Mouse (Mus musculus) mature B cell (primary cell): Measurements from ENCODE around the gene Phactr1.

Source experiments
- in situ Hi-C: fragments of 300-500 bp; cut with MboI; formaldehyde crosslinking; loops from 2 replicates; pipeline ENCODE4 v1.14.3; 2019

Phactr1 gene

DNA sequence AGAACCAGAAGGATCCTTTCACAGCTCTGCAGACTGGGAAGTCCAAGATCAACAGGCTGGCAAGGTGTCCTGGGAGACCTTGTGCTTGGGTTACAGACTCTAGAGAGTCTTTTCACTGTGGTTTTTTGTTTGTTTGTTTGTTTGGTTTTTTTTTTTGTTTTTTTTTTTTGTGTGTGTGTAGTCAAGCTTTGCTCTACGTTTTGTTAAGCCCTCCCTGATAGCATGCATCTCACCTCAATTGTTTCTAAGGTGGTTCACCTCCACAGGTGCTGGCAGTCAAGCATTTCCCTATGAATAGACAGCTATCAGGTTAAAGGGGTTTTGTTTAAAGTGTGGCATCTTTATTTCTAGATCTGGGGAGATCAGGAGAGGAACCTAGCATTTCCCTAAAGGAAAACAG lies 191.7 kb downstream of the Phactr1 start:
- in situ Hi-C loops = no loop called here

DNA sequence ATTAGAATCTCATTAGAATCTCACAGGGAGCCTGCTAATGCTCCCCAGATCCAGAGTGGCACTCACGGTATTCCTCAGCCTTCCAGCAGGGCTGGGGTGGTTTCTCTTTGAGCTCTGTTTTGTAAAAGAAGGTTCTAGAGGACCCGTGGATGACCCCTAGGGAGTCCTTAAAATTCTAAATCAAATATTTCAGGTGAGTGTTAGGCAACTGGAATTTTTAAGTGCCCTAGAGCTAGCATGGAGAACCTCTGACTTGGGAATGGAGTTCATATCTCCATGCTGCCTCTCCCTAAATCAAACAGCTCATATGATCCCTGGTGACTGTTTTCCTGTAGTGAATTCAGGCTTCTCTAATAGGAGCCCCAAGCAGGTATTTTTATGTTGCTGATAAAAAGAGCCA lies 197.9 kb downstream of the Phactr1 start:
- in situ Hi-C loops = no loop called here

DNA sequence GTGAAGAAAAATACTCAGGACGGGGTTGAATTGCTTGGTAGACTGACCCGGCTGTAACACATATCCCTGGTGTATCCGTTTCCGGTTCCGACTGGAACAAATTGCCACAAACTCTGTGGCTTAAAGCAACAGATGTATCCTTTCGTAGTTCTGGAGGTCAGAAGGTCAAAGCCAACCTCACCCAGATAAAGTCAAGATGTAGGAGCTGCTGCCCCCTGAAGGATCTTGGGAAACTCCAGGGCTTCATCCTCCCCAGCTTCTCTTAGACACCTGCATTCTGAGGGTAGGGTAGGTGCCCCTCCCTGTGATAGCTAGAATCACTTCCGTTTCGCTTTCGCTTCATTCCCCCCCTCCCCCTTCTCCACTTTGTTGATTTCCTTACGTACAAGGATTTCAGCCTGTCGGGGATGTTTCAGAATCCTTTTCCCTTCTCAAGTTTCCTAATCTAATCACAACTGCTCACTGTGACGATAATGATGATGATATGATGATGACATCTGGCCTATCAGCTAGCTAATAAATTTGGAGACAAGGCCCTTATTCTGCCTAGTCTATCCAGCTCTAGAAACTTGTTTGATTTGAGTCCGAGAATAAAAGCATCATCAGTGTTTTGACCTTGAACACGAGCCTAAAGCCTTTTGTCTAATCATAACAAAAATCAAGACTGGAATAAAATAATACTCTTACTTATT lies 203.8 kb downstream of the Phactr1 start:
- in situ Hi-C loops = no loop called here

DNA sequence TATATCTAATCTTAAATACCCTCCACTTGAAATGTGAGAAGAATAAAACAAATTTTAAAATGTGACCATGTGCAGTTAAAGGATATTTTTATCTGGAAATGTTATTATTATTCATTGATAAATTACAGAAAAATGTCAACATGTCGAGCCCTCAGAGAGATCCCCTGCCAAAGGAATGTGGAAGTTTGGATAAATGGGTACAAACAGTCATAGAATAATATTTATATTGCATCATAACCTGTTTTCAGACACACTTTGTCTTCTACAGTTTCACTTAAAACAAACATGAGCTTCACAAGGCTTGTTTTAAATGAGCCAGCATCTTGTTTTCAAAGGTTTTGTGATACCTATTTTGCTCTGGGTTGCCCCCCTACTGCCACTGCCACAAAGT lies 204.3 kb downstream of the Phactr1 start:
- in situ Hi-C loops = no loop called here

DNA sequence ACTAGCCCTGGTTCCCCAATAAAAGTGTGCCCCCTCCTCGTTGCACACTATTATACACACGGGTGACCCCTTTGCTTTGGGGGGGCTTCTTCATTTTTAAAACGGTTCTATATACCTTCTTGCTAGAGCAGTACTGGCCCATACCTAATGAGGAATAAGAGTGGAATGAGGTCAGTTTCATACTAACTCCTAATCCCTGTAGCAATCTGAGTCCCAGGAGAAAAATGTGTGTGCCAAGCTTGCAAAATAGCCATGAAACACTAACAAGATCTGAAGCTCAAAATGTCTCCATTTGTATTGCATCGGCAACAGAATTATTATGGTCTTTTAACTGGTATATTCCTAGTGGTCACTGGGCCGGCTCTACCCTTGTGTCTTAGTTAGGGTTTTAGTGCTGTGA lies 207.3 kb downstream of the Phactr1 start:
- in situ Hi-C loops = no loop called here

DNA sequence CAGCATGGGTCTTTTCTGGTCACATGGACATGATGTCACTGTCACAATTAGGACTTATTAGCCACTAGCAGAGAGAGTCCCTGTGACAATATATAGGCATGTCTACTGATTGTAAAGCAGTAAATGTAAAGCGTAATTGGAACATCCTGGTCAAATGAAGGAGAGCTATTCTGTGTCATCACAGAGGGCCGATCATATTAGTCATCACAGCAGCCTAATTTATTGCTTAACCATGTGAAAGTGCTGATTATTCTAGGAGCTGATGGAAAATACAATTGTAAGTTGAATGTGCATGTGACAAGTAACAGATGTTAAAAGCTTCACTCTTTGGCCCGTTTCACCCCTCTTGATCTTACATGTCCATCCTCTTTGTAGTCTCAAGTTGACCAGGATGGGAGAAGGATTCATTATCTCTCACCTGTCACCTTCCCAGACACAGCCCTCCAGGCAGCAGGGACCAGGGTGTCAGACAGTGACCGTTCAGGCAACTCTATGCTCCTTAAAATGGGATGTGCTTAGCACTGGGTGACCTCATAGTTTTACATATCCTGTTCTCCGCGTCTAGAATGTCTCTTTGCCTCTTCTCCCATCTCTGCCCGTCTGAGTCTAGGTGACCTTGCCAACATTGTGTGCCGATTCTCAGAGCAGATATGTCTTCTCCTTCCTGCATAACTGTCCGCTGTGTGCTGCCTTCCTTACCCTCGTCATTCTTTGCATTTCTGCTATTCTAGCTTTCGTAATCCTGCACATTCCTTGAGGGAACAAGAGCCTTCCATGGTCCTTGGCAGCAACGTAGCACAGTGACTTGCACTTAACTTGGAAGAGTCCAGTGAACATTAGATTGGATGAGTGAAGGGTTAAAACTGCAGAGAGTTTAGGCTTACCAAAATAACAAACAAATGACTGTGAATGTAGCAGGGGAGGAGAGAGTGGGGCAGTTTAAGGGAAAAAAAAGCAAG lies 209.4 kb downstream of the Phactr1 start:
- in situ Hi-C loops = no loop called here

DNA sequence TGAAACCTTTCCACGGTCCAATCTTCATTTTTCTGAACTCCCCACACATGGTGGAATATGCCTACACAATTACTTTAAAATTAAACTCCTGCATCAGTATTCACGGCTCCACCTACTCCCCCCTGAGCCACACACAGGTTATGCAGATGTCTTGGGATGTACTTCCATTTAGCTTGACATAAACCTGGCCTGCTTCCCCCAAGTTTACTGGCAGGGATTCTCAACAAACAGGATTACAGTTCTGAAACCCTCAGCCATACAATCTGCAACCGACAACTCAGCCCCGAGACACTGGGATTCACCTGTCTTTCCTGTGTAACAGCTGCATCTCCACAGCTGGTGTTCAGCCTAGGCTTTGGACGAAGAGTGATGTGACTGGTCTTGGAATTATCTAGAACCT lies 210.2 kb downstream of the Phactr1 start:
- in situ Hi-C loops = no loop called here

DNA sequence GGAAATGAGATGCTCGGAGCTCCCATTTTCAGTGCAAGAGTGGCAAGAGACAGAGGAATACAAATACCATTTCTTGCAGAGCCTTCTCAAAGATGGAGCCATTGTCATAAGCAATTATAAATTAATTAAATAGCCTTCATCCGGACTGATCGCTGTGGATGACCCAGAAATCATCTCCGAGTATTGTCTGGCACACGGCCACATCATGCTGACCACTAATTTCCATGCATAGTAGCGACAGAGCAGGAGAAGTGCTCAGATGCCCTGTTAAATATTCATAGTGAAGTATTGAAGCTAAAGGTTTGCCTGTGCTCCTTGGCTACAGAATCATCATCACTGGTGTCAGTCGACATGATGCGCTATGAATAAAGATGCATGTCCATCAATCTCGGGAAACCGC lies 213.6 kb downstream of the Phactr1 start:
- in situ Hi-C loops = no loop called here

DNA sequence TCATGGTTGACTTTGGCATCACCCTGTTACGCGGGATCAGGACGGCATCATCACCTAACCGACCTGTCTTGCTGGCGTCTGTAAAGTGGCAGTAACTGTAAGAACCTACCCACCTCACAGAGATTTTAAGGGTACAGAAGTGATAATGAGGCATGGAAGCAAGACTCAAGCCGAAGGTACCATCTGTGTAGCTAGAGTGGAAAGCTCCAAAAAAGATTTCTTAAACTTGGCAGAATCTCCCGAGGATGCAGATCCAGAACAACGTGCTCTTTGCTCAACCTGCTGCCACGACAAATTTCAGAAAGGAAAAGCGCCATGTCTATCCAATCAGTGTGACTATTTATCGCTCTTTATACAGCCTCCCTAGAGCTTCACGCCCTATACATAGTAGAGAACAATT lies 214.2 kb downstream of the Phactr1 start:
- in situ Hi-C loops = no loop called here

DNA sequence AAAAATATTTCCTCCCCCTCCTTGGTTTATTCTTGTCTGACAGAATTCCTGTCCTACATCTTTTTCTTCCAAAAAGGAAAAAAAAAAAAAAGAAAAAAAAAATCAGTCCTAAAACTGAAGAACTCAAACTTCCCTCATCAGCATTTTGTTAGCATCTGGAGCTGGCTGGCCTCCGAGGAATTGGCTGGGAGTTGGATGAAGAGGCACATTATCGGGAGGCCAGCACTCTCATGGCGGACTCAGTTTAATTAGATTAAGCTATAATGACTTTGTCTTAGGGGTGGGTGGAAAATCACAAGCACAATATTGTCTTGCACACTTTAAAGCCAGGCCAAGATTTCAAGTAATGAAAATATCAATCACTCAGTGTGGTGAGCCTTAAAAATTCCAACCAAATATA lies 215.6 kb downstream of the Phactr1 start:
- in situ Hi-C loops = no loop called here

DNA sequence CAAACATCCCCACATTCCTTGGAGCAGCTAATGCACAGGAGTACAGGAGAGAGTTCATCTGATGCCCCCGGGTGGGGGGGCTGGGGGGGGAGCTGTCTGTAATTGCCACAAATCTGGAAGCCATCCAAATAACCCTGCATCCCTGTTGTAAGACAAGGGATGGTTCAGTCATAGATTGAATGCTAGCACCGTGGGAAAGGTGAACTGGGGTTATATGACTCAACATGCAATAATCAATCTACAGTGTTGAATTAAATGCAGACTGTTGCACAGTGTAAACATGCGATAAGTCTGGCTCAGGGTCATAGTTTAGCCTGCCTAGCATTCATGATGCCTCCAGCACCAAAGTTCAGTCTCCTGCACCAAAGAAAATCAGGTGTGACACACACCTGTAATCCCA lies 219.2 kb downstream of the Phactr1 start:
- in situ Hi-C loops = no loop called here

DNA sequence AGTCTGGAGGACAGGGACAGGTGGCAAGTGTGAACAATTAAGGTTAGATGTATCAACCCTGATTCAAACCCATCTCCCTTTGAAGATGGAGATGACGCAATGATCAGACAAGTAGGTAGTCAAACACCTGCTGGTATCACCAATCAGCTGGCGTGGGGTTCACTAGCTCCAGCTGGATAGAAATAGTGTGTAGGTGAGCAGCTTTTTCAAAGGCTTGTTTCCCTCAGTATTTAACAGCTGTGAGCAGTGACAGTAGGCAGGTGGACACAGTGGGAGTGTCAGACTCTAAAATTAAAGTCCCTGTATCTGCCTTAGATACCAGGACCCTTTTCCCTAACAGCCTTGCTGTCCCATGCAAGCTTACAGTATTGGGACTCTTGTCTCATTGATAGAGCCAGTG lies 221.4 kb downstream of the Phactr1 start:
- in situ Hi-C loops = no loop called here

DNA sequence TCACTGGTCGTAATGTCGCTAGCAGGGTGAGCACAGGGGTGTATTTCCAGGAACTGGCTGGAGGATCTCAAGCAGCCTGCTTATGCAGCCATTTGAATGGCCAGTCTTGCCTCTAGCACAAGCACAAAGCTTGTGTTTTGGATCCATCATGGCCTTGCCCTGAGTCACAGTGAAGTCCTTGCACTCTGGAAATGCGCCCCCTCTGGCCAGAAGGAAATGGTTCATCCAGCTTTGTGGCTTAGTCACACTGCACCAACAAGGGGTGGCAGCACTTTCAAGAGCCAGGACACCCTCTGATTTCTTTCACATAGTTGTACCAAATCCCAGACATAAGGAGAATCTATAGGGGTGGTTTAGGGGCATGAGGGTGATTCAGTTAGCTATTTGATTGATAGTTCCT lies 222.4 kb downstream of the Phactr1 start:
- in situ Hi-C loops = no loop called here

DNA sequence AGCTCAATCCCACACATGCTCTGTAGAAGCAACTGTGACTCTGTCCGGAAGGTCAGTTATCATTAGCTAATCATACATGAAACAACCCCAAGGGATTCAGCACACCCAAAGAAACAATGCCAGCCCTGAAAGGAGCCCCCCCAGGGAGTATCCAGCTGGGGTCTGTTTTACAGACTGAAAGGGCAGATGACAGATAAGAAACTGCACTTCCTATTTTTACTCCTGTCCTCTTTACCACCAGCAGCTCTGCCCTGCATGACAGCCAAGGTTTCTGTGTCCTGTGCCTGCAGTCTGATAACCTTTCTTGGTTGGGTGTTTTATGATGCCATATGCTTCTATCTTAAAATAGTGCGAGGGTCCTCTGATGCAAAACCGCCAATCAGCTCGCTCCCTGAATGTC lies 225.4 kb downstream of the Phactr1 start:
- in situ Hi-C loops = no loop called here

DNA sequence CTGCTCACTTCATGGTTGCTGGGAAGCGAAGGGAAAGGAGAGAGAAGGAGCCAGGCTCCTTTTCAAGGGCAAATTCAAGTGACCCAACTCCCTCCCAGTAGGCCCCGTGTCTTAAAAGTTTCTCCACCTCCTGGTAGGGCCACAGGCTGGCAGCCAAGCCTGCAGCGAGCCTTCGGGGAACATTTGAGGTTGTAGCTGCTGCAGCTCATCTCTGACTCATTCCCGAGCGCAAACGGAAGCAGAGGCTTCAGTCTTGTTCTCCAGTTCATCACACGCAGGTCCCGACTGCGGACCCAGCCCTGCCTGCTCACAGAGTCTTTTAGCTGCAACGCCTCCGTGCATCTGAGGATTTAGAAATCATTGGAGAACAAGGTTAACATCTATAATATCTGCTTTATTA lies 226.6 kb downstream of the Phactr1 start:
- in situ Hi-C loops = no loop called here

DNA sequence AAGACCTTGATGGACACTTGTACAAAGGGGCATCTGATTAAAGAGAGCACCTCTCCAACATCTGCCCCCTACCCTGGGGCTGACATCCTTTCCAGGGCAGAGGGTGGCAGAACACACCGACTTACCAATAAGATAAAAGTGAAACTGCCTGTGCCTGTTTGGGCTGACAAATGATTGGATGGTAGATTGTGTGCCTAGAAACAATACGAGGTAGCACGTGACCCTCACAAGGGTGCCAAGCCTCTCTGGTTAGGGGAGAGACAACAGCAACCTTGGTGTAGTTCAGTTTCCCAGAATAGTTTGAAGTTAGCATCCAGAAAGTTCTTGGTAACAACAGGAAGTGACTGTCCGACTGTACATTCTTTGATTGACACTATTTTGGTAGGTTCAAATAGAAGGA lies 234.7 kb downstream of the Phactr1 start:
- in situ Hi-C loops = no loop called here

DNA sequence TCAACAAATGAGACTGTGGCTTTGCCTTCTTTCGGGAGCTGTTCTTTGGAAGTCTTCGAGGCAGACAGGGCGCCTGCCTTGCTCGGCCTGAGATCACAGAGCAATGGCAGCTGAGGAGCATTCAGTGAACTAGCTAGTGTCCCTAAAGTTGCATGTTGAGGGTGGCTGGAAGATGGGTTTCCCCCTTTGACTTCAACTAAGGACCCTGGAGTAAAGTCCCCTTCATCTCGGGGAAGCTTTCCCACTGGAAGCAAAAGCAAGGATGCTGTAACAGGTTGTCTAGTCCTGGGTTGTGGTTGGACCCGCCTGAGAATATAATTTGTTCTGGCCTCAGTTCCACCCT lies 235.4 kb downstream of the Phactr1 start:
- in situ Hi-C loops = no loop called here

DNA sequence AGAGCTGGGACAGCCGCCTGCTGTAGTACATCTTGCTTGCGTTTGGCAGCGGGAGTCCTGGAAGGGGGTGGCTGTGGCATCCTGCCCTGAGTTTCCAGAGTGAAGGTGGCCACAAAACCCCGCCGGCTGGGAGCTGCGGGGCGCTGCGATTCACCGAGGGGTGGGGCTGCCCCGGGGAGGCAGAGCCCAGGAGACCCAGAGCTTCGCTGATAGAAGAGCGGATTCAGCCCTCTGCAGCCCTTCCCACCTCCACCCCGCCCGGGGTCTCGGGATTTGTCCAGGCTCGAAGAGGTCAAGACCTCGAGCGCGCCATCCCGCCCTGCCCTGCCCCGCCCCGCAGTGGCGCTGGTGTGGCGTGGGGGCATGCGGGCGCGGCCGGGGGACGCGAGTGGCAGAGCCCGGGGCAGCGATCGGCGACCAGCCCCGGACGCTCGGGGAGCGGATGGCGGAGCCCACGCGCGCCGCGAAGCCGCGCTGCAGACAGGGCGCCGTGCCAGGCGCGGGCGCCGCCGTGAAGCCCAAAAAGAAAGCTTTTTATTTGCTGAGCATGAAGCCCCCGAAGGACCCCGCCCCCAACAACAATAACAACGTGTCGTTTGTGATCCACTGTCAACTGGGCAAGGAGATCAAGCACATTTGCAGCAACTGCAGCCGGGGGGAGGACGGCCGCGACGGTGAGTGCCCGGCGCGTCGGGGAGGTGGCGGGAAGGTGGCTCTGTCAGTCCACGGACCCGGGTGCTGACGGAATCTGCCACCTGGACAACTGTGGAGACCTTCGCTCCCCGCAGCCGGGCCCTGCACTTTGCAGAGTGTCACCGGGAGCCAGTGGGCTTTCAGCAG lies 236.0 kb downstream of the Phactr1 start:
- in situ Hi-C loops = no loop called here

DNA sequence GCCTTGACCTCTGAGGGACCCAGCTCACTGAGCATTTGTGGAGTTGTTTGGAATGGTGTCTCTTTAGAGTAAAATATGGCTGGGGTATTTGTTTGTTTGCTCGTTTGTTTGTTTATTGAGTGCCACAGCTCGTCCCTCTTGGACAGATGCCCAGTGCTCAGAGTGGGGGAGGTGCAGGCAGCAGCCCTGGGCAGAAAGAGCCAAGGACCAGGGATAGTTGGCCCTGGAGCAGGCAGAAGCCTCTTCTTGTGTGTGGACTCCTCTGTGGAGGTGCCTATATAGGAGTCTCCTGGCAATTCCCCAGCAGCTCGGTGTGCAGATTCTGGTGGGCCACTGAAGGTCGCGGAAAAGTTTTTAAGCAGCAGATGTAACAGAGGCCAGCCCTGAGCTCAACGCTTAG lies 236.8 kb downstream of the Phactr1 start:
- in situ Hi-C loops = no loop called here

DNA sequence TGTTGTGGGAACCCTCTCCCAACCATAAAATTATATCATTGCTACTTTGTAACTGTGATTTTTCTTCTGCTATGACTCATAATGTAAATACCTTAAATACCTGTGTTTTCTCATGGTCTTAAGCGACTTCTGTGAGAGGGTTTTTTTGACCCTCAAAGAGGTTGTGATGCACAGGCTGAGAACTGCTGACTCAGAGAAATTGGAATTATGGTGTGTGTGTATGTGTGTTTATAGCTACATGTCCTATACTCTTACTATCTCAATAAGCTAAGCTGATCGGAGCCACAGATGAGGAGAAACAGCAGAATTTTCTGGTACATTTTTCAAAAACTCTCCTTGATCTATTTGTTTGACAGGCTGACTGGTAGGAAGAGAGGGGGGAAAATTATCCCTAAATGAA lies 239.6 kb downstream of the Phactr1 start:
- in situ Hi-C loops = no loop called here

DNA sequence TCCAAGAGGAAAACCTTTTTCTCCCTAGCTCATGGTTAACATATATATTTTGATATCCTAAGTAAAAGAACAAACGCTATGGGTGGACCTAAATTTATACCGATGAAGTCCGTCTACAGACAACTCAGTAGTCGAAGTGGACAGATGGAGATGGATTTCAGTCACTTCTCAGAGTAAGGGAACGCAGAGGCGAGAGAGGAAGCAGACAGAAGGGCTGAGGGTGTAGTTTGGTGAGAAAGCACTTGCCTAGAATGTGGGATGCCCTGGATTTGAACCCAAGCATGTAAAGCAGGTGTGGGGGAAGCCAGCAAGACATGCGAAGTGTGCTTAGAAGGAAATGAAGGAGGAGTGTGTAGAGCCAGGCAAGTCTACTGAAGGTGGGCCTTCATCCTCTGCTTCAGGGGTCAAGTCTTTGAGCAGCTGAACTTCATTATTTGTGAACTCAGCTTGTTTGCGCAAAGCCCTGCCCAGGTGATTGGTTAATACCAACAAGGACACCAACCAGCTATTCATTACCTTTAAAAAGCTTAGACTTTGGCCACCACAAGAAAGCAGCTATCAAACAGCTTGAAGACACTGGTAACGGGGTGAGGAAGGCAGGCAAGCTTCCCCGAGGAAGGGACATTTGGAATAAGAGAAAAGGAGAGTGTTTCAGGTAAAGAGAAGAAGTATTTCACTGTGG lies 241.5 kb downstream of the Phactr1 start:
- in situ Hi-C loops = no loop called here

DNA sequence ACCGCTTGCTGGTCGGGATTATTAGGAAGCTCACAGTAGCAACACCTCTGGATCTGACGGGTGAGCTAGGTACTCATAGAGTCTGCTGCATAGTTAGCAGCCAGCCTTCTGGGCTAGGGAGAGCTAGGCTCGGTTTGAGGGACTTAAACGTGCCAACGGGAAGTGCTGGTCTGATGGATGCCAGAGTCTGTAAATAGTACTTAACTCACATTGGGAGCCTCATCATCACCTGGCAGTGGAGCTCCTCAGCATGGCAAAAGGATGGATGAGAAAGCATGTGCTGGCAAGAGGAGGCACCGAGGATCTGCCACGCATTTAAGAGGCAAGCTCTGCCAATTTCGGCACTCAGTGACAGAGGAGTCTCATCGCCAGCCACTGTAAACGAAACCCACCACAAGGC lies 247.4 kb downstream of the Phactr1 start:
- in situ Hi-C loops = no loop called here
